Mouse (Mus musculus) liver, adult (tissue): ENCODE data around the gene Lhfpl2.

Source experiments
- GATA4 ChIP-seq: IDR thresholded peaks from 2 replicates; pipeline ENCODE4 v1.6.1; 2014; ENCODE audit warnings: mild to moderate bottlenecking, low read length; ENCODE audit not compliant: insufficient replicate concordance

Gene Lhfpl2

DNA sequence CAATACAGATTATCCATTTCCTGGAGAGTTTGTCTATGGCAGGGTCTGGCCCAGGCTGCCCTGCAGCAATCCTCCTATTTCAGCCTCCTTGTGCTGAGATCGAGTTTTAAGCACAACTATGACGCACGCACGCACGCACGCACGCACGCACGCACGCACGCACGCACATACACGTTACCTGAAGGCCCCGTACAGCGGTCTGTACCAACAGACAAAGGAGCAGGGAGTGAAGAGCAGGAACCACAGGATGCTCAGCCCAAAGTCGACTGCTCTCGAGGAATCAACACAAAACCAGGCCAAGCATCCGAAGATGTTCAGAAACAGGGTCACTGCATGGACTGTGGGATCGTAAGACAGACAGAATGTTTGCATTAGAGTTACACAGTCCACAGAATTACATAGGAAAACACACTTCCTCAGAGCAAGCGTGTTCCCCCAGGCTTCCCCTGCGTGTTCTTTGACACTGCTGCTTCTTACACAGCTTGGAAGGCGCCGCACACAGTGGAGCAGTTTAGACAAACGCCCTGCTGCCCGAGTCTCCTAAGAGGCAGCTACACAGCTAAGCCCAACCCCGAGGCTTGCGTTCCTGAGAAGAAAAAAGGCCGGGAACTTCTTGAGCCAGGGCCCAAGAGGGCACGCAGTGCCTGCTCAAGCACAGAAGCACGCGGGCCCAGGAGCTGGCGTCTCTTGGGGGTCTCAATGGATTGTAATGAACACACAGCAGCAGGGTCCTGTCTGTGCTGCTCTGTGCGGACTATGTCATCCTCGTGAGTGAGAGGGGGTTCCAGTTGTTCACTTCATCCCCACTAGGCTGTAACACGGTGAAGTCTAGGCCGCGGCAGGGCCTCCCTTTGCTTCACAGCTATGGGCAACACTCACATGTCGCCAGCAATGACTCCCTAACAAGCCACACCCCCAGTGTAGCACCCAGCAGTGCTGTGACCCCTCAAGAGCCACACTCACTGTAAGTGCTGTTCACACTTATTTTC, 167.4 kb downstream of the Lhfpl2 start:
- TF ChIP-seq GATA4: no peak

DNA sequence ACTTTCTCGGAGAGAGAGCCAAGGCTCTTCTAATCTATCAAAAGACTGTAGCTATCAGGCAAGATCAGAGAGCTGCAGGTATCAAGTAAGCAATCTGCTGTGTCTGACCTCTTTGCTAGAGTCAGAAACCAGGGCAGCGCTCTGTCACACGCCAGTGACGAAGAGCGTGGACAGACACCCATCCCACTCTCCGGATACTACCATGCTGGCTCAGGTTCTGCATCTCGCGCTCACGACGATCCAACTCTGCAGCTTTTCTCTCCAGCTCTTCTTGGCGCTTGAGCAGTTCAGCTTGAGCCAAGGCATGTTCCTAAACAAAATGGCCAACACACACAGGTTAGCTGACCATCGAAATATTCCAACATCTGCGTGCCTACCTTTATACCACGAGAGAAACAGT, 174.3 kb downstream of the Lhfpl2 start:
- TF ChIP-seq GATA4: no peak

- TF ChIP-seq GATA4: no peak
Measured at GRCm38 (mm10) chr13:94239488-94239887, 181.9 kb downstream of the Lhfpl2 start.

DNA sequence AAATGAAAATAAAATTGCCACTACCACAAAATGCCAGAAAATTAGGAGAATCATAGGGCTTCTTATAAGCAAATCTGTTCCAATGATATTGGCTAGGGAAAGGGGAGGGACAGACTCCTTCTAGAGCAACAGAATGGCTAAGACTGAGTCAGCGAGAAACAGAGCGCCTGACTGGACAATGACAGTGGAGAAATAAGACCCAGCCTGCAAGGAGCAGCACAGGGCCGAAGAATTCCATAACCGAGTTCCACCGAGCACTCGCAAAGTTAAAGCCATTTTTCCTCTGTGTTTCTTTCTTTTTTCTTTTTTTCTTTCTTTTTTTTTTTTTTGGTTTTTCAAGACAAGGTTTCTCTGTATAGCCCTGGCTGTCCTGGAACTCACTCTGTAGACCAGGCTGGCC, 182.5 kb downstream of the Lhfpl2 start:
- no peak for TF ChIP-seq GATA4

DNA sequence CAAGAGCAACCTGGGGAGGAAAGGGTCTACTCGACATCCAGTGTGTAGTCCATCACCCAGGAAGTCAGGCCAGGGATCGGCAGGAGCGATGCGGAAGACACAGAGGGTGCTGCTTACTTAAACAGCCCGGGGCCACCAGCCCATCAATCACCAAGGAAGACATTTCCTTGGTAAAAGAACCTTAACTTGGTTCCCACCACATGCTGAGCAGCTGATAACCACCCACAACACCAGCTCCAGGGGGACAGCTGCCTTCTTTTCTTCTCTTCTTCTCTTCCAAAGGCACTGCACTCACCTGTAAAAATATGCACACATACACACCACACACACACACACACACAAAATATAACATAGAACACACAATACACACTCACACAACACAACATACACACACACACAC, 183.3 kb downstream of the Lhfpl2 start:
- no peak for TF ChIP-seq GATA4

- no peak for TF ChIP-seq GATA4
Measured at GRCm38 (mm10) chr13:94241892-94242524, 184.4 kb downstream of the Lhfpl2 start.

GRCm38 (mm10) chr13:94242897-94243296, 185.3 kb downstream of the Lhfpl2 start:
- TF ChIP-seq GATA4: no peak
